Comparison of ENCODE assay signal across 10 mouse cellular contexts in genomic region chr10:99393523-99393922, GRCm38 (mm10).
DNase-seq lines count a peak whose midpoint lies in the region; ATAC-seq and TF ChIP-seq lines count a peak whose summit lies in the region.
"Had no signal": no experiment of that assay in that cellular context is flagged by ENCODE, and none has a peak within 500 bp of the region (broad histone marks: within the 10 kb centered on the region; RNA-seq: fewer than 3 reads in every experiment).

No protein-coding gene starts in this region.

- TF ChIP-seq CTCF in midbrain, postnatal 0 days (IDR thresholded peaks at IDR 0.05) = no peak

- H3K4me3 ChIP-seq in heart, embryonic 15.5 days = no peak overlapping the region
- no peak overlapping the region for H3K4me3 ChIP-seq in neural tube, embryonic 15.5 days (replicated peaks)
- H3K4me3 ChIP-seq in midbrain, postnatal 0 days (ENCODE audit: low read depth, low read length) = no peak overlapping the region
- H3K4me3 ChIP-seq: neural tube, embryonic 13.5 days had no signal

- H3K4me1 ChIP-seq in heart, embryonic 15.5 days (replicated peaks) = peaks cover 5% of the 10 kb centered on the region
- no peaks in the 10 kb centered on the region for H3K4me1 ChIP-seq in neural tube, embryonic 15.5 days
- H3K4me1 ChIP-seq in midbrain, postnatal 0 days (ENCODE audit: insufficient read depth, low read length) = no peaks in the 10 kb centered on the region
- H3K4me1 ChIP-seq: neural tube, embryonic 13.5 days had no signal

- peak overlapping the region; percentile 38 for H3K4me2 ChIP-seq in heart, embryonic 15.5 days
- H3K4me2 ChIP-seq in neural tube, embryonic 15.5 days = no peak overlapping the region
- H3K4me2 ChIP-seq in midbrain, postnatal 0 days (ENCODE audit: low read depth, low read length, poor library complexity, severe bottlenecking) = no peak overlapping the region
- H3K4me2 ChIP-seq: neural tube, embryonic 13.5 days had no signal

- intact Hi-C loops in heart, postnatal 25 days (cut with DNase I) = no loop called here

- WGBS in heart, embryonic 15.5 days = 30% methylated on average over 8 of the region's 8 CpGs
- WGBS in neural tube, embryonic 15.5 days = 73% methylated on average over 8 of the region's 8 CpGs
- WGBS in midbrain, postnatal 0 days = 68% methylated on average over 8 of the region's 8 CpGs

- H3K9ac ChIP-seq in heart, embryonic 15.5 days = no peak overlapping the region
- no peak overlapping the region for H3K9ac ChIP-seq in neural tube, embryonic 15.5 days (replicated peaks)
- H3K9ac ChIP-seq in midbrain, postnatal 0 days (replicated peaks; ENCODE audit: low read length, poor library complexity, severe bottlenecking) = no peak overlapping the region
- H3K9ac ChIP-seq: liver, embryonic 14.5 days; neural tube, embryonic 13.5 days had no signal

- no peak for ATAC-seq in heart, embryonic 15.5 days (replicated peaks; ENCODE audit: insufficient number of reproducible peaks, insufficient read depth, low FRiP score, low read depth)
- ATAC-seq in activated CD4-positive, CD25-positive, alpha-beta regulatory T cell, adult 4 months = peak; percentile 30
- ATAC-seq in megakaryocyte progenitor cell, adult 5-6 weeks (replicated peaks; ENCODE audit: poor library complexity) = peak; percentile 56; the same call in 1 of the 2 replicates
- ATAC-seq in neural tube, embryonic 15.5 days (ENCODE audit: low FRiP score) = no peak
- ATAC-seq in midbrain, postnatal 0 days (ENCODE audit: low FRiP score) = no peak

- no peaks in the 10 kb centered on the region for H3K27me3 ChIP-seq in heart, embryonic 15.5 days
- no peaks in the 10 kb centered on the region for H3K27me3 ChIP-seq in neural tube, embryonic 15.5 days (replicated peaks)
- no peaks in the 10 kb centered on the region for H3K27me3 ChIP-seq in midbrain, postnatal 0 days (ENCODE audit: insufficient read depth, low read length)
- H3K27me3 ChIP-seq: neural tube, embryonic 13.5 days had no signal

- DNase-seq in heart, postnatal 25 days (ENCODE audit: low spot score) = no peak
- peak; percentile 53 for DNase-seq in induced T-regulatory cell, adult 2 months (ENCODE audit: low read depth)
- DNase-seq in cerebellum, postnatal 4 days (ENCODE audit: low spot score in 2 of 2) = no peak
- no peak for DNase-seq in midbrain, postnatal 0 days (ENCODE audit: low spot score)

- H3K36me3 ChIP-seq in heart, embryonic 15.5 days = no peaks in the 10 kb centered on the region
- H3K36me3 ChIP-seq in neural tube, embryonic 15.5 days = no peaks in the 10 kb centered on the region
- no peaks in the 10 kb centered on the region for H3K36me3 ChIP-seq in midbrain, postnatal 0 days (ENCODE audit: insufficient read depth, low read length)
- H3K36me3 ChIP-seq: neural tube, embryonic 13.5 days had no signal

- H3K27ac ChIP-seq in heart, embryonic 15.5 days = 0 out of 2 replicates have a peak overlapping the region, but pooled peaks have one; percentile 29
- H3K27ac ChIP-seq in neural tube, embryonic 15.5 days (replicated peaks) = no peak overlapping the region
- no peak overlapping the region for H3K27ac ChIP-seq in midbrain, postnatal 0 days (ENCODE audit: low read depth, low read length)
- H3K27ac ChIP-seq: liver, embryonic 14.5 days; neural tube, embryonic 13.5 days had no signal

- H3K9me3 ChIP-seq in heart, embryonic 15.5 days (replicated peaks) = no peaks in the 10 kb centered on the region
- H3K9me3 ChIP-seq in neural tube, embryonic 15.5 days (replicated peaks) = 0 out of 2 replicates have a peak, but pooled peaks cover 3% of the 10 kb centered on the region
- H3K9me3 ChIP-seq in midbrain, postnatal 0 days (ENCODE audit: low read length) = no peaks in the 10 kb centered on the region; the same call in 1 of the 2 replicates

Comparison
In these comparisons a context has a peak if more than half of its experiments do, and no peak if none do; other contexts are left out.
1. ATAC-seq: peak in activated CD4-positive, CD25-positive, alpha-beta regulatory T cell, adult 4 months (single experiment) and megakaryocyte progenitor cell, adult 5-6 weeks (single experiment); none in heart, embryonic 15.5 days (single experiment), neural tube, embryonic 15.5 days (single experiment) and midbrain, postnatal 0 days (single experiment).